Mouse (Mus musculus): ENCODE data around the gene Emc8.

Emc8 gene

GRCm38 (mm10) chr8:120642031-120642662 lies 26.2 kb downstream of the Emc8 start:
- DNase-seq (ENCODE audit: low read depth, low spot score): no peak

GRCm38 (mm10) chr8:120641245-120641644 lies 27.1 kb downstream of the Emc8 start:
- no peak for DNase-seq (ENCODE audit: low read depth, low spot score)

GRCm38 (mm10) chr8:120634329-120634839 lies 34.0 kb downstream of the Emc8 start:
- peak; percentile 14 for DNase-seq (ENCODE audit: low read depth, low spot score)

- DNase-seq (ENCODE audit: low read depth, low spot score): no peak
Observed at GRCm38 (mm10) chr8:120633665-120634271, 34.6 kb downstream of the Emc8 start.

- DNase-seq (ENCODE audit: low read depth, low spot score): no peak
Observed at GRCm38 (mm10) chr8:120632969-120633664, 35.3 kb downstream of the Emc8 start.

GRCm38 (mm10) chr8:120631441-120632375 lies 36.7 kb downstream of the Emc8 start:
- DNase-seq (ENCODE audit: low read depth, low spot score): no peak

- no peak for DNase-seq (ENCODE audit: low read depth, low spot score)
Observed at GRCm38 (mm10) chr8:120630848-120631247, 37.5 kb downstream of the Emc8 start.

GRCm38 (mm10) chr8:120630031-120630430 lies 38.3 kb downstream of the Emc8 start:
- DNase-seq (ENCODE audit: low read depth, low spot score): no peak

GRCm38 (mm10) chr8:120627298-120627697 lies 41.1 kb downstream of the Emc8 start:
- no peak for DNase-seq (ENCODE audit: low read depth, low spot score)

GRCm38 (mm10) chr8:120626461-120626860 lies 41.9 kb downstream of the Emc8 start:
- no peak for DNase-seq (ENCODE audit: low read depth, low spot score)

- no peak for DNase-seq (ENCODE audit: low read depth, low spot score)
Observed at GRCm38 (mm10) chr8:120623608-120624007, 44.8 kb downstream of the Emc8 start.

GRCm38 (mm10) chr8:120622161-120622560 lies 46.2 kb downstream of the Emc8 start:
- DNase-seq (ENCODE audit: low read depth, low spot score): no peak

- DNase-seq (ENCODE audit: low read depth, low spot score): peak; percentile 32
Observed at GRCm38 (mm10) chr8:120620441-120620840, 47.9 kb downstream of the Emc8 start.

GRCm38 (mm10) chr8:120619235-120620180 lies 48.9 kb downstream of the Emc8 start:
- DNase-seq (ENCODE audit: low read depth, low spot score): no peak

- peak; percentile 78 for DNase-seq (ENCODE audit: low read depth, low spot score)
Observed at GRCm38 (mm10) chr8:120618110-120618509, 50.3 kb downstream of the Emc8 start.

GRCm38 (mm10) chr8:120616663-120617626 lies 51.4 kb downstream of the Emc8 start:
- DNase-seq (ENCODE audit: low read depth, low spot score): peak; percentile 54

GRCm38 (mm10) chr8:120614491-120614890 lies 53.9 kb downstream of the Emc8 start:
- DNase-seq (ENCODE audit: low read depth, low spot score): no peak

GRCm38 (mm10) chr8:120610824-120611223 lies 57.5 kb downstream of the Emc8 start:
- DNase-seq (ENCODE audit: low read depth, low spot score): peak; percentile 24

GRCm38 (mm10) chr8:120607885-120608284 lies 60.5 kb downstream of the Emc8 start:
- peak; percentile 80 for DNase-seq (ENCODE audit: low read depth, low spot score)
